Mouse (Mus musculus) limb, embryonic 11.5 days (tissue): ENCODE measurements at regions not wholly inside any gene's neighbourhood (a gene's known extent, or its start where the extent isn't known, plus 50 kb on each side); places are given as distances from the start of the nearest gene placed in this dataset.

Experiments used
- ATAC-seq: fragments of 200-750 bp; cut with Nextera tagmentation; 2 replicates; pipeline ENCODE4 v1.8.0; 2017; ENCODE audit warnings: low read depth; ENCODE audit not compliant: insufficient number of reproducible peaks, low FRiP score, low TSS enrichment
- DNase-seq: peaks from one replicate; pipeline ENCODE4 v3.0.0-alpha.2; 2015; ENCODE audit warnings: low spot score
- H3K27ac ChIP-seq: fragments of 300-500 bp; sonication (generic); replicated peaks from 2 replicates; pipeline ENCODE4 v1.5.1; 2014; ENCODE audit warnings: low read depth, mild to moderate bottlenecking, low read length
- H3K27me3 ChIP-seq: fragments of 300-500 bp; sonication (generic); 2 replicates; pipeline ENCODE4 v1.6.1; 2014; ENCODE audit warnings: mild to moderate bottlenecking, low read length, mixed read lengths; ENCODE audit not compliant: control insufficient read depth, insufficient read depth
- H3K36me3 ChIP-seq: fragments of 300-500 bp; sonication (generic); 2 replicates; pipeline ENCODE4 v1.6.1; 2014; ENCODE audit warnings: mild to moderate bottlenecking, low read length, moderate library complexity, mixed read lengths; ENCODE audit not compliant: control insufficient read depth, insufficient read depth
- H3K4me1 ChIP-seq: fragments of 300-500 bp; sonication (generic); 2 replicates; pipeline ENCODE4 v1.6.1; 2014; ENCODE audit warnings: low read length, mixed read lengths; ENCODE audit not compliant: control insufficient read depth, insufficient read depth
- H3K4me2 ChIP-seq: fragments of 300-500 bp; sonication (generic); 2 replicates; pipeline ENCODE4 v1.6.1; 2014; ENCODE audit warnings: low read depth, mild to moderate bottlenecking, moderate library complexity; ENCODE audit not compliant: severe bottlenecking
- H3K4me3 ChIP-seq: fragments of 300-500 bp; sonication (generic); 2 replicates; pipeline ENCODE4 v1.5.1; 2014; ENCODE audit warnings: low read depth, low read length
- H3K9ac ChIP-seq: fragments of 300-500 bp; sonication (generic); 2 replicates; pipeline ENCODE4 v1.6.1; 2014; ENCODE audit warnings: mild to moderate bottlenecking, low read length
- H3K9me3 ChIP-seq: fragments of 300-500 bp; sonication (generic); 2 replicates; pipeline ENCODE4 v1.6.1; 2016; ENCODE audit warnings: low read length; ENCODE audit not compliant: control insufficient read depth
- WGBS: fragments of 180-500 bp; shearing (Covaris S2); extraction: QIAGEN DNeasy Blood & Tissue Kit; methylation state at CpG from one replicate; pipeline ENCODE4 v1.1.7; 2014; 5-methylcytosine and 5-hydroxymethylcytosine counted together

GRCm38 (mm10) chr16:76866465-76866802 lies 147.1 kb upstream of the Usp25 start:
- 42% methylated on average over 4 of the region's 4 CpGs for WGBS
- H3K9ac ChIP-seq: no peak overlapping the region
- H3K4me3 ChIP-seq: no peak overlapping the region
- H3K36me3 ChIP-seq: no peaks in the 10 kb centered on the region
- no peaks in the 10 kb centered on the region for H3K4me1 ChIP-seq
- ATAC-seq: no peak
- no peaks in the 10 kb centered on the region for H3K27me3 ChIP-seq
- H3K27ac ChIP-seq: no peak overlapping the region
- H3K4me2 ChIP-seq: no peak overlapping the region
- no peak for DNase-seq
- no peaks in the 10 kb centered on the region for H3K9me3 ChIP-seq

DNA sequence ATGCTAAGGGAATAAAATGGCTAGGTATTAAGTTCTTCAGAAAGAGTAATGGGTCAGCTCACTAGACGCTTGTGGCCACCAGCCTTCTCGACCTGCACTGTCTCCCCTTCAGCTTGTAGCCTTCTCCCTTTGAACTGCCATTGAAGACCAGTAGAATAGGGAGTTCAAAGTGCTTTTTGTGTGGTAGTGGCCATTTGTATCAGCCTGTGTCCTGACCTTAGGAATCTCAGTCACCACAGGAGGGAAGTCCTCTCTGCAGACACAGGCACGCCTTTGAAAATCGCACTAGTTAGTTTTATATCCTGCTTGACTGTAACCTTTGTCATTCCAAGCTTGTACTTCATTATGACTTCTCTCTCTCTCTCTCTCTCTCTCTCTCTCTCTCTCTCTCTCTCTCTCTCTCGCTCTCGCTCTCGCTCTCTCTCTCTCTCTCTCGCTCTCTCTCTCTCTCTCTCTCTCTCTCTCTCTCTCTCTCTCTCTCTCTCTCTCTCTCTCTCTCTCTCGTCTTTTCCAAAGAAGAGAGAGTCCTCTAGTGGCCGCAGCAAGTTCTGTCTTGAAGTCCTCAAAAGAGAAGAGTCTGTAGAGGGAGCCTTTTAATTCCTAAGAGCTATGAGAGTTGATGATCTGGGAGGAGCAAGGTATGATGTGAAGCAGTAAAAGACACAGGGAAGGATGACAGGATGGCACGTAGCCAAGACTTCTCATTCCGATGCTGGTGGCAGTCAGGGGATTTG lies 147.6 kb upstream of the Usp25 start:
- no peaks in the 10 kb centered on the region for H3K27me3 ChIP-seq
- 25% methylated on average over 7 of the region's 12 CpGs for WGBS
- H3K4me3 ChIP-seq: 0 out of 2 replicates have a peak overlapping the region, but pooled peaks have one; percentile 5
- peak; percentile 32; the same call in 1 of the 2 replicates for ATAC-seq
- no peaks in the 10 kb centered on the region for H3K4me1 ChIP-seq
- no peak overlapping the region for H3K9ac ChIP-seq
- no peaks in the 10 kb centered on the region for H3K9me3 ChIP-seq
- H3K36me3 ChIP-seq: no peaks in the 10 kb centered on the region
- H3K4me2 ChIP-seq: peak overlapping the region; percentile 15; the same call in 1 of the 2 replicates
- no peak for DNase-seq
- no peak overlapping the region for H3K27ac ChIP-seq

DNA sequence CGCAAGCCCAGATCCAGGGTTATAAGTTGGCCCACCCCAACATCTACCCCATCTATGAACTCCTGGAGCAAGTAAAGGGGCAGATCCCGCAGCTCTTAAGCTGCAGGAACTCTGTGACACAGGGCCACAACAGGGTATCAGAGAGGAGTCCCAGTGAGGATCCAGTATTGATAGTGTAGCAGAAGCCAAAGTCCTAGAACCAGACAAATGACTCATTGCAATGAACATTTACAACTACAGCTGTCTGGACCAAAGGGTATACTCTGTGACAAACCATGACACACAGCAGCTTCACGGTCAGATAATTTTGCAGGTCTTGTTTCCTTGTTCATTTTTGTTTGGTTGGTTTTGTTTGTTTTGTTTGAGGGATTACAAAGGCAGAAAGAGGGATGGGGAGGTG lies 149.1 kb upstream of the Usp25 start:
- H3K4me1 ChIP-seq: no peaks in the 10 kb centered on the region
- H3K4me2 ChIP-seq: no peak overlapping the region
- ATAC-seq (no peak), DNase-seq (no peak)
- no peaks in the 10 kb centered on the region for H3K9me3 ChIP-seq
- 95% methylated on average over 3 of the region's 3 CpGs for WGBS
- no peak overlapping the region for H3K4me3 ChIP-seq
- no peaks in the 10 kb centered on the region for H3K27me3 ChIP-seq
- H3K9ac ChIP-seq: no peak overlapping the region
- H3K36me3 ChIP-seq: no peaks in the 10 kb centered on the region
- H3K27ac ChIP-seq: no peak overlapping the region

GRCm38 (mm10) chr16:76855797-76856196 lies 157.7 kb upstream of the Usp25 start:
- Histone ChIP-seq H3K27me3 (no peaks in the 10 kb centered on the region), H3K36me3 (no peaks in the 10 kb centered on the region), H3K4me3 (no peak overlapping the region), H3K9ac (no peak overlapping the region), H3K4me2 (no peak overlapping the region), H3K4me1 (no peaks in the 10 kb centered on the region), H3K27ac (no peak overlapping the region), H3K9me3 (no peaks in the 10 kb centered on the region)
- no peak for DNase-seq
- 86% methylated on average over 2 of the region's 2 CpGs for WGBS
- no peak for ATAC-seq

- ATAC-seq (no peak), DNase-seq (no peak)
- 89% methylated on average over 3 of the region's 3 CpGs for WGBS
- H3K4me3 ChIP-seq: no peak overlapping the region
- no peak overlapping the region for H3K27ac ChIP-seq
- H3K9ac ChIP-seq: no peak overlapping the region
- H3K27me3 ChIP-seq: no peaks in the 10 kb centered on the region
- no peaks in the 10 kb centered on the region for H3K4me1 ChIP-seq
- no peaks in the 10 kb centered on the region for H3K9me3 ChIP-seq
- no peaks in the 10 kb centered on the region for H3K36me3 ChIP-seq
- H3K4me2 ChIP-seq: no peak overlapping the region
Measured at GRCm38 (mm10) chr16:76851396-76851795, 162.1 kb upstream of the Usp25 start.

- Histone ChIP-seq H3K9me3 (no peaks in the 10 kb centered on the region), H3K4me1 (no peaks in the 10 kb centered on the region), H3K36me3 (no peaks in the 10 kb centered on the region), H3K27ac (no peak overlapping the region), H3K4me2 (no peak overlapping the region), H3K27me3 (no peaks in the 10 kb centered on the region), H3K9ac (no peak overlapping the region), H3K4me3 (no peak overlapping the region)
- DNase-seq (no peak), ATAC-seq (no peak)
- 88% methylated on average over 4 of the region's 4 CpGs for WGBS
Measured at GRCm38 (mm10) chr16:76837450-76837849, 176.1 kb upstream of the Usp25 start.

DNA sequence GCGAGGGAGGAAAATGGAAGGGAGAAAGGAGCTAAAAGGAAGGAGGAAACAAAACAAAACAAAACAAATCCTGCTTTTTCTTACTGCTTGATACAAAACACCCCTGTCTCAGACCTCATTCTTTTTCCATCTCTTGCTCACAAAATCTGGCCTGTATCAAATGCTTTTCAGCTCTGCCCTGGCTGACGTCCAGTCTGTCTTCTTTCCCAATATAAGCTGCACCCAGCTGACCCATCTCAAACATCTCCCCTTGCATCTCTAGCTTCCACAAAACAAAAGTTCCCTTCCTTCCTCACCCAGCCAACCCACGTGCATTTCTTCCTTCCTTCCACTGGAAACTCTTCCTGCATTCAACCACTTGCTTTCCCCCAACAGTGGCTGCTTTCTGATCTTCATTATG lies 183.1 kb upstream of the Usp25 start:
- 43% methylated on average over 3 of the region's 3 CpGs for WGBS
- no peaks in the 10 kb centered on the region for H3K27me3 ChIP-seq

GRCm38 (mm10) chr16:76827674-76828441 lies 185.6 kb upstream of the Usp25 start:
- no peak overlapping the region for H3K4me3 ChIP-seq
- H3K27me3 ChIP-seq: no peaks in the 10 kb centered on the region
- H3K36me3 ChIP-seq: no peaks in the 10 kb centered on the region
- no peak for DNase-seq
- no peak overlapping the region for H3K4me2 ChIP-seq
- H3K9me3 ChIP-seq: no peaks in the 10 kb centered on the region
- ATAC-seq: no peak
- WGBS: 91% methylated on average over 7 of the region's 7 CpGs
- no peak overlapping the region for H3K27ac ChIP-seq
- H3K9ac ChIP-seq: no peak overlapping the region
- H3K4me1 ChIP-seq: no peaks in the 10 kb centered on the region

More for the DNA sequence above, 183.1 kb upstream of the Usp25 start:
- H3K27ac ChIP-seq: no peak overlapping the region
- ATAC-seq (no peak), DNase-seq (no peak)
- no peaks in the 10 kb centered on the region for H3K36me3 ChIP-seq
- H3K9me3 ChIP-seq: no peaks in the 10 kb centered on the region
- no peaks in the 10 kb centered on the region for H3K4me1 ChIP-seq
- no peak overlapping the region for H3K4me3 ChIP-seq
- H3K9ac ChIP-seq: no peak overlapping the region
- no peak overlapping the region for H3K4me2 ChIP-seq
